Mouse (Mus musculus): ENCODE measurements around the gene Plg. TPM values are rescaled to one million over a fixed set of nuclear protein-coding genes. Genes with fewer than 3 reads are reported as not detected.

The Plg gene
- polyA plus RNA-seq, 1 experiment from 2014 or later, result 0.88 TPM

Other genes starting within 250 kb of the Plg start
- 42.6 and 46.8 TPM in 2 replicates for gene Map3k4, start 59.8 kb upstream of the Plg start, polyA plus RNA-seq (2014; fragmentation: Nextera tagmentation; extraction: Ambion mirVana)
- gene Slc22a3, start 129.1 kb downstream of the Plg start, polyA plus RNA-seq (2014; fragmentation: Nextera tagmentation; extraction: Ambion mirVana), result 0.27 and 0.39 TPM in 2 replicates
- gene Slc22a2, start 205.5 kb downstream of the Plg start, polyA plus RNA-seq (2014; fragmentation: Nextera tagmentation; extraction: Ambion mirVana), result 0.27 TPM in 1 of 2 replicates, not detected in the other